10 mouse cellular contexts compared by ENCODE assay signal in the genomic region with DNA sequence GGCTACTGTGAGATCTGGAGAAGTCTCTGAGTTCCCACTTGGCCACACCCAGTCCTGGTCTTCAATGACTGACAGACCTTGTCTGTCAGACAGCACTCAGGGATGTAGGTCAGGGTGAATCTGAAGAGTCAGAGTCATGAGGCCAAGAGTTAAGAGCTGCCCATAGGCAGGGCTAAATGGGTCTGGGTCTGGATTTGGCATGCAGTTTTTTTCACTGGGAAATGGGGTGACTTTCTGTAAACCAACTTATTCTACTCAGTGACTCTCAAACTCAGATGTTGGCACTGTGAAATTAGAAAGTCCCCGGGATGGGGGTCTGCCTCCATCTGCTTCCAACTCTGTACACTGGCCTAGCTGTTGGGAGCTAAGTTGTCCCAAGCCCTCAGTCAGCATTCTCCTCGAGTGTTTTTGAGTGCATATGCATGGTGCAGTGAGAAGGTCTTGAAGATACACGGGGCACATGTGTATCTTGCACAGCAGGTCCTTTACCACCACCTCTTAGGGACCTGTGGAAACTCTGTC. TPM values are rescaled to one million over a fixed set of nuclear protein-coding genes. Genes with fewer than 3 reads are reported as not detected.
DNase-seq lines count a peak whose midpoint lies in the region; ATAC-seq and TF ChIP-seq lines count a peak whose summit lies in the region.
"Had no signal": no experiment of that assay in that cellular context is flagged by ENCODE, and none has a peak within 500 bp of the region (broad histone marks: within the 10 kb centered on the region; RNA-seq: fewer than 3 reads in every experiment).

No protein-coding gene starts in this region.

- H3K36me3 ChIP-seq in lung, postnatal 0 days (ENCODE audit: insufficient read depth, low read length) = no peaks in the 10 kb centered on the region
- H3K36me3 ChIP-seq in hindbrain, embryonic 15.5 days = no peaks in the 10 kb centered on the region
- no peaks in the 10 kb centered on the region for H3K36me3 ChIP-seq in liver, postnatal 0 days (replicated peaks; ENCODE audit: insufficient read depth, low read length)

- TF ChIP-seq EP300 in lung, postnatal 0 days (IDR thresholded peaks at IDR 0.05) = no peak
- TF ChIP-seq EP300 in liver, postnatal 0 days (IDR thresholded peaks at IDR 0.05; ENCODE audit: low read depth) = no peak

- peak; percentile 78 for DNase-seq in heart, adult 11 months
- DNase-seq in heart, postnatal 4 days = no peak
- no peak for DNase-seq in lung, postnatal 0 days (ENCODE audit: low spot score)
- DNase-seq in lung, postnatal 14 days = no peak
- DNase-seq in liver, postnatal 0 days = no peak
- no peak for DNase-seq in left cerebral cortex, postnatal 4 days

- H3K9ac ChIP-seq in lung, postnatal 0 days (replicated peaks; ENCODE audit: low read depth) = no peak overlapping the region
- H3K9ac ChIP-seq in hindbrain, embryonic 15.5 days = no peak overlapping the region
- no peak overlapping the region for H3K9ac ChIP-seq in liver, postnatal 0 days (replicated peaks)

- peak overlapping the region; percentile 55 for H3K4me3 ChIP-seq in lung, postnatal 0 days (ENCODE audit: low read depth, low read length)
- H3K4me3 ChIP-seq in hindbrain, embryonic 15.5 days = no peak overlapping the region
- no peak overlapping the region for H3K4me3 ChIP-seq in liver, postnatal 0 days (ENCODE audit: low read depth, low read length)

- no peaks in the 10 kb centered on the region for H3K9me3 ChIP-seq in lung, postnatal 0 days (ENCODE audit: low read length)
- no peaks in the 10 kb centered on the region for H3K9me3 ChIP-seq in hindbrain, embryonic 15.5 days
- no peaks in the 10 kb centered on the region for H3K9me3 ChIP-seq in liver, postnatal 0 days (ENCODE audit: low read length)

- no peak for ATAC-seq in lung, postnatal 0 days
- ATAC-seq in hindbrain, embryonic 15.5 days (ENCODE audit: low FRiP score, low read depth) = no peak
- no peak for ATAC-seq in liver, postnatal 0 days
- no peak for ATAC-seq in erythroblast, adult 5-6 weeks (replicated peaks; ENCODE audit: low FRiP score, poor library complexity, severe bottlenecking)

- H3K27me3 ChIP-seq in lung, postnatal 0 days (replicated peaks; ENCODE audit: insufficient read depth, low read length) = no peaks in the 10 kb centered on the region
- no peaks in the 10 kb centered on the region for H3K27me3 ChIP-seq in hindbrain, embryonic 15.5 days
- no peaks in the 10 kb centered on the region for H3K27me3 ChIP-seq in liver, postnatal 0 days (ENCODE audit: insufficient read depth, low read length)

- intact Hi-C loops in left cerebral cortex, postnatal 4 days (cut with DNase I) = no loop called here

- H3K27ac ChIP-seq in lung, postnatal 0 days (ENCODE audit: low read length) = peak overlapping the region; percentile 64; the same call in 1 of the 2 replicates
- H3K27ac ChIP-seq in hindbrain, embryonic 15.5 days (replicated peaks) = no peak overlapping the region
- no peak overlapping the region for H3K27ac ChIP-seq in liver, postnatal 0 days (ENCODE audit: low read depth)

- H3K4me1 ChIP-seq in lung, postnatal 0 days (ENCODE audit: insufficient read depth, low read depth, low read length) = peaks cover 4% of the 10 kb centered on the region; the same call in 1 of the 2 replicates
- H3K4me1 ChIP-seq in hindbrain, embryonic 15.5 days (replicated peaks) = peaks cover 14% of the 10 kb centered on the region
- H3K4me1 ChIP-seq in liver, postnatal 0 days (ENCODE audit: insufficient read depth) = peaks cover 33% of the 10 kb centered on the region

- WGBS in lung, postnatal 0 days = 69% methylated on average over 3 of the region's 3 CpGs
- WGBS in hindbrain, embryonic 15.5 days = 86% methylated on average over 3 of the region's 3 CpGs
- 71% methylated on average over 3 of the region's 3 CpGs for WGBS in liver, postnatal 0 days (ENCODE audit: insufficient replicate concordance)

- TF ChIP-seq CTCF in lung, postnatal 0 days (IDR thresholded peaks at IDR 0.05) = no peak
- TF ChIP-seq CTCF in liver, postnatal 0 days (IDR thresholded peaks at IDR 0.05; ENCODE audit: low read depth) = no peak

- peak overlapping the region; percentile 79 for H3K4me2 ChIP-seq in lung, postnatal 0 days (replicated peaks; ENCODE audit: low read depth, low read length)
- peak overlapping the region; percentile 19; the same call in 1 of the 2 replicates for H3K4me2 ChIP-seq in hindbrain, embryonic 15.5 days
- peak overlapping the region; percentile 73; the same call in 1 of the 2 replicates for H3K4me2 ChIP-seq in liver, postnatal 0 days (ENCODE audit: low read depth, low read length)

RNA-seq across cellular contexts. Expression of a gene that starts 1.6 kb away (rescaled TPM):
- total RNA-seq in heart, postnatal 4 days (2021) = 10 to 100 TPM; 40.3 to 40.6 TPM
- polyA plus RNA-seq in lung, postnatal 0 days (2015; fragmentation: Nextera tagmentation; extraction: Ambion mirVana) = 16.7 and 17.9 TPM in 2 replicates
- polyA plus RNA-seq in hindbrain, embryonic 15.5 days (2015; fragmentation: Nextera tagmentation; extraction: Ambion mirVana) = 4.7 and 4.8 TPM in 2 replicates
- polyA plus RNA-seq in liver, postnatal 0 days (2015; fragmentation: Nextera tagmentation; extraction: Ambion mirVana) = 0.65 and 0.67 TPM in 2 replicates
- not detected in 2 replicates for total RNA-seq in erythroblast, adult 5-6 weeks (2015; ENCODE audit: low replicate concordance)
- 0.14 TPM in 1 of 2 replicates, not detected in the other for total RNA-seq in erythroblast, adult 5-6 weeks (2017; ENCODE audit: low replicate concordance)
- total RNA-seq in left cerebral cortex, postnatal 4 days (2021) = 1 to 10 TPM; 9.0 to 9.7 TPM

RNA-seq across cellular contexts. Expression of a gene that starts 4.6 kb away (rescaled TPM):
- not detected for total RNA-seq in heart, postnatal 4 days (2021)
- polyA plus RNA-seq in lung, postnatal 0 days (2015; fragmentation: Nextera tagmentation; extraction: Ambion mirVana) = not detected in 2 replicates
- not detected in 2 replicates for polyA plus RNA-seq in hindbrain, embryonic 15.5 days (2015; fragmentation: Nextera tagmentation; extraction: Ambion mirVana)
- not detected in 2 replicates for polyA plus RNA-seq in liver, postnatal 0 days (2015; fragmentation: Nextera tagmentation; extraction: Ambion mirVana)
- total RNA-seq in erythroblast, adult 5-6 weeks (2015; ENCODE audit: low replicate concordance) = not detected in 2 replicates
- not detected in 2 replicates for total RNA-seq in erythroblast, adult 5-6 weeks (2017; ENCODE audit: low replicate concordance)
- total RNA-seq in left cerebral cortex, postnatal 4 days (2021) = not detected
- polyA plus RNA-seq: C2C12; erythroblast, embryonic 14.5 days had no signal

RNA-seq across cellular contexts. Expression of a gene that starts 31.2 kb away (rescaled TPM):
- total RNA-seq in heart, postnatal 4 days (2021) = 10 to 100 TPM; 23.4 to 26.0 TPM
- 28.3 and 32.8 TPM in 2 replicates for polyA plus RNA-seq in lung, postnatal 0 days (2015; fragmentation: Nextera tagmentation; extraction: Ambion mirVana)
- polyA plus RNA-seq in hindbrain, embryonic 15.5 days (2015; fragmentation: Nextera tagmentation; extraction: Ambion mirVana) = 86.4 and 90.9 TPM in 2 replicates
- polyA plus RNA-seq in liver, postnatal 0 days (2015; fragmentation: Nextera tagmentation; extraction: Ambion mirVana) = 58.1 and 61.6 TPM in 2 replicates
- 77.1 and 92.0 TPM in 2 replicates for total RNA-seq in erythroblast, adult 5-6 weeks (2015; ENCODE audit: low replicate concordance)
- 33.9 and 49.3 TPM in 2 replicates for total RNA-seq in erythroblast, adult 5-6 weeks (2017; ENCODE audit: low replicate concordance)
- total RNA-seq in left cerebral cortex, postnatal 4 days (2021) = 10 to 100 TPM; 57.3 to 59.2 TPM

RNA-seq across cellular contexts. Expression of a gene that starts 42.1 kb away (rescaled TPM):
- under 1 TPM; 0.52 to 0.79 TPM for total RNA-seq in heart, postnatal 4 days (2021)
- polyA plus RNA-seq in lung, postnatal 0 days (2015; fragmentation: Nextera tagmentation; extraction: Ambion mirVana) = 1.1 TPM in 2 replicates
- 0.22 and 0.63 TPM in 2 replicates for polyA plus RNA-seq in hindbrain, embryonic 15.5 days (2015; fragmentation: Nextera tagmentation; extraction: Ambion mirVana)
- polyA plus RNA-seq in liver, postnatal 0 days (2015; fragmentation: Nextera tagmentation; extraction: Ambion mirVana) = 1.9 and 2.0 TPM in 2 replicates
- total RNA-seq in erythroblast, adult 5-6 weeks (2015; ENCODE audit: low replicate concordance) = 3.3 and 4.8 TPM in 2 replicates
- 1.4 and 1.5 TPM in 2 replicates for total RNA-seq in erythroblast, adult 5-6 weeks (2017; ENCODE audit: low replicate concordance)
- under 1 TPM; 0.56 to 0.85 TPM for total RNA-seq in left cerebral cortex, postnatal 4 days (2021)

RNA-seq across cellular contexts. Expression of a gene that starts 51.2 kb away (rescaled TPM):
- 10 to 100 TPM; 76.5 to 78.4 TPM for total RNA-seq in heart, postnatal 4 days (2021)
- polyA plus RNA-seq in lung, postnatal 0 days (2015; fragmentation: Nextera tagmentation; extraction: Ambion mirVana) = 13.2 and 14.9 TPM in 2 replicates
- 15.2 and 15.5 TPM in 2 replicates for polyA plus RNA-seq in hindbrain, embryonic 15.5 days (2015; fragmentation: Nextera tagmentation; extraction: Ambion mirVana)
- 4.2 and 4.8 TPM in 2 replicates for polyA plus RNA-seq in liver, postnatal 0 days (2015; fragmentation: Nextera tagmentation; extraction: Ambion mirVana)
- total RNA-seq in erythroblast, adult 5-6 weeks (2015; ENCODE audit: low replicate concordance) = 0.96 and 3.8 TPM in 2 replicates
- total RNA-seq in erythroblast, adult 5-6 weeks (2017; ENCODE audit: low replicate concordance) = 6.4 and 7.7 TPM in 2 replicates
- total RNA-seq in left cerebral cortex, postnatal 4 days (2021) = 100 to 1,000 TPM; 103 to 108 TPM

Comparison
In these comparisons a context has a peak if more than half of its experiments do, and no peak if none do; other contexts are left out.
1. H3K4me2 ChIP-seq: peak in every context shown above with its lines; median percentile 79 in lung, postnatal 0 days; 73 in liver, postnatal 0 days; 19 in hindbrain, embryonic 15.5 days.
2. RNA of a gene that starts 1.6 kb away (total RNA-seq): 40.3 to 40.6 TPM in heart, postnatal 4 days and 9.0 to 9.7 TPM in left cerebral cortex, postnatal 4 days; 0.14 TPM in erythroblast, adult 5-6 weeks; every median in the first group is over 4 times any median in the second.